Mouse (Mus musculus) intestine, embryonic 15.5 days (tissue): ENCODE measurements around the gene Vmn2r118. TPM values are rescaled to one million over a fixed set of nuclear protein-coding genes. Genes with fewer than 3 reads are reported as not detected.

Experiments used
- ATAC-seq: fragments of 200-750 bp; cut with Nextera tagmentation; 2 replicates; pipeline ENCODE4 v1.8.0; 2017; ENCODE audit warnings: moderate TSS enrichment, moderate library complexity
- H3K27ac ChIP-seq: fragments of 300-500 bp; sonication (generic); 2 replicates; pipeline ENCODE4 v1.5.1; 2015; ENCODE audit warnings: mild to moderate bottlenecking, inconsistent platforms
- H3K27me3 ChIP-seq: fragments of 300-500 bp; sonication (generic); replicated peaks from 2 replicates; pipeline ENCODE4 v1.6.1; 2015; ENCODE audit warnings: inconsistent platforms
- H3K36me3 ChIP-seq: fragments of 300-500 bp; sonication (generic); 2 replicates; pipeline ENCODE4 v1.6.1; 2015; ENCODE audit warnings: inconsistent platforms
- H3K4me1 ChIP-seq: fragments of 300-500 bp; sonication (generic); replicated peaks from 2 replicates; pipeline ENCODE4 v1.6.1; 2015; ENCODE audit warnings: inconsistent platforms
- H3K4me2 ChIP-seq: fragments of 300-500 bp; sonication (generic); replicated peaks from 2 replicates; pipeline ENCODE4 v1.6.1; 2015; ENCODE audit warnings: mild to moderate bottlenecking, inconsistent platforms
- H3K4me3 ChIP-seq: fragments of 300-500 bp; sonication (generic); replicated peaks from 2 replicates; pipeline ENCODE4 v1.5.1; 2015; ENCODE audit warnings: inconsistent platforms
- H3K9ac ChIP-seq: fragments of 300-500 bp; sonication (generic); 2 replicates; pipeline ENCODE4 v1.6.1; 2015; ENCODE audit warnings: inconsistent platforms
- H3K9me3 ChIP-seq: fragments of 300-500 bp; sonication (generic); 2 replicates; pipeline ENCODE4 v1.6.1; 2016; ENCODE audit warnings: inconsistent platforms
- WGBS: fragments of 180-500 bp; shearing (Covaris S2); methylation state at CpG from one replicate; pipeline ENCODE4 v1.1.7; 2015; 5-methylcytosine and 5-hydroxymethylcytosine counted together
- polyA plus RNA-seq: library from polyadenylated mRNA; unstranded; fragments of >200 nt; fragmentation: Nextera tagmentation; extraction: Ambion mirVana; gene quantifications from 2 replicates; pipeline ENCODE4 v1.2.1, GENCODE M21; 2015

Vmn2r118 gene
- polyA plus RNA-seq = not detected in 2 replicates

DNA sequence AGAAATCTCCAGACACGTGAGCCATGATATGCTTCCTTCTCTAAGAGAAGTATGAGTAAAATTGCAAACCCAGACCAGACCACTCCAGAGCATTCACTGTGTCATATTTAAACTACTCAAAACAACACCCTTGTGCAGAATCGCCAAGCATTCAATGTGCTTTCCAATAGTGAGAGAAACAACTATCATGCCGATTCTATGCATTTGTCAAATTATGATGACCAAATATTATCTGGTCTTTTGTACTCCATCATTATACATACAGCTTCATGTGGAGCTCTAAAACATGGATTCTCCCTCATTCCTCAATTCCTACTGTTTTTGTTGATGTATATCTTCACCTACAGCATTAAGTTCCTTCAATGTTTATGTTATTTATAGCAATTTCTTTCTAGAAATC is at the start of gene Vmn2r118:
TSS of gene Vmn2r118 (minus strand) at position 101 of the 400 bp plus-strand sequence.
- WGBS = 81% methylated on average over 3 of the region's 3 CpGs
- no peaks in the 10 kb centered on the region for H3K4me1 ChIP-seq
- no peaks in the 10 kb centered on the region for H3K36me3 ChIP-seq
- no peak within 1 kb of the TSS for H3K4me2 ChIP-seq
- no peaks in the 10 kb centered on the region for H3K9me3 ChIP-seq
- no peak for ATAC-seq
- H3K27ac ChIP-seq = no peak within 1 kb of the TSS
- no peak within 1 kb of the TSS for H3K9ac ChIP-seq
- H3K27me3 ChIP-seq = no peaks in the 10 kb centered on the region
- H3K4me3 ChIP-seq = no peak within 1 kb of the TSS

DNA sequence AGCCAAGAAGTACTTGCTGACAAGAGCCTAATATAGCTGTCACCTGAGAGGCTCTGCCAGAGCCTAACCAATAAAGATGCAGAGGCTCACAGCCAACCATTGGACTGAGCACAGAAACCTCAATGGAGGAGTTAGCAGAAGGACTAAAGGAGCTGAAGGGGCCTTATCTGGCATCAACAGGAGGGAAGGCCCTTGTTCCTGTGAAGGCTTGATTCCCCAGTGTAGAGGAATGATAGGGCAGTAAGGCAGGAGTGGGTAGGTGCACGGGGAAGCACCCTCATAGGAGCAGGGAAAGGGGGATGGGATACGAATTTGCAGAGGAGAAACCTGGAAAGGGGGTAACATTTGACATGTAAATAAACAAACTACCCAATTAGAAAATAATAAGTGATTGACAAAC is 36.1 kb upstream of the Vmn2r118 start:
- H3K4me2 ChIP-seq = no peak overlapping the region
- WGBS = 87% methylated on average over 2 of the region's 2 CpGs
- H3K4me3 ChIP-seq = no peak overlapping the region
- H3K9ac ChIP-seq = no peak overlapping the region
- H3K27me3 ChIP-seq = no peaks in the 10 kb centered on the region
- no peak overlapping the region for H3K27ac ChIP-seq
- H3K9me3 ChIP-seq = no peaks in the 10 kb centered on the region
- H3K4me1 ChIP-seq = no peaks in the 10 kb centered on the region
- peaks cover 4% of the 10 kb centered on the region; the same call in 1 of the 2 replicates for H3K36me3 ChIP-seq
- no peak for ATAC-seq

DNA sequence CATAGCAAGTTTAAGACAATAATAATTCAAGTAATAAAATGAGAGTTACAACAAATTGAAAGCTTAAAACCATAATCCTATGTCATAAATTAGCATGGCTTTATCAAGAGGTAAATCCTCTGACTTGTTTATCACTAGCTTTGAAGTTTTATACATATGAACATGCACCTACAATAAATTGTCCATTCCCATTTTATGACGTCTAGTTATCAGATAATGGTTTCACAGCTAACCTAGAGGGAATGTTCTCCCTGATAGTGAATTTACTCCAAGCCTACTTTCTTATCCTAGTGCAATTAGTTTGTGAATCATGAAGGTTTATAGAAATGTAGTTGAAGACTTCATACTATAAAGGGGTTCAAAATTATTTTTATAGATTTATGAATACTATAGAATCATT is 34.2 kb downstream of the Vmn2r118 start:
- H3K27ac ChIP-seq = no peak overlapping the region
- no peak overlapping the region for H3K9ac ChIP-seq
- H3K36me3 ChIP-seq = no peaks in the 10 kb centered on the region
- no peaks in the 10 kb centered on the region for H3K4me1 ChIP-seq
- no peaks in the 10 kb centered on the region for H3K9me3 ChIP-seq
- H3K4me3 ChIP-seq = no peak overlapping the region
- H3K4me2 ChIP-seq = no peak overlapping the region
- 43% methylated on average over 1 of the region's 1 CpGs for WGBS
- peak; percentile 77 for ATAC-seq
- H3K27me3 ChIP-seq = no peaks in the 10 kb centered on the region

DNA sequence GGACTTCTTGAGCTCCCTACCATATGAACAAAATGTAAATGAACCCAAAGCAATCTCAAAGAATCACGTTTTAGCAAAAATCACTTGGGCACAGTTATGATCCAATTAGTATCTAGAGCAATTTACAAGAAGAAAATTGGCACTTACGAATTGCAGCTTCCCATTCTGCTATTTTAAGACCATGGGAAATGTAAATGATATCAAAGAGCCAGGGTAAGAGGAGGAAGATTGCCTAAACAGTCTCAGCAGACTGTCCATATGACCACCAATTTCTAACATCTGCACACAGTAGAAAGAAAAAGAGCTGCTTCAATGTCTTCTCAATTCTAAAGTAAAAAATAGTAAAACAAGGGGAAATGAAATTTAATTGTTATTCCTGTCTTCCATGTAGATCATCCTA is 63.2 kb downstream of the Vmn2r118 start:
- Histone ChIP-seq H3K9ac (no peak overlapping the region), H3K9me3 (no peaks in the 10 kb centered on the region), H3K27ac (no peak overlapping the region), H3K4me3 (no peak overlapping the region), H3K27me3 (no peaks in the 10 kb centered on the region), H3K4me1 (no peaks in the 10 kb centered on the region), H3K4me2 (no peak overlapping the region), H3K36me3 (no peaks in the 10 kb centered on the region)
- ATAC-seq = no peak
- WGBS = 67% methylated on average over 2 of the region's 2 CpGs

DNA sequence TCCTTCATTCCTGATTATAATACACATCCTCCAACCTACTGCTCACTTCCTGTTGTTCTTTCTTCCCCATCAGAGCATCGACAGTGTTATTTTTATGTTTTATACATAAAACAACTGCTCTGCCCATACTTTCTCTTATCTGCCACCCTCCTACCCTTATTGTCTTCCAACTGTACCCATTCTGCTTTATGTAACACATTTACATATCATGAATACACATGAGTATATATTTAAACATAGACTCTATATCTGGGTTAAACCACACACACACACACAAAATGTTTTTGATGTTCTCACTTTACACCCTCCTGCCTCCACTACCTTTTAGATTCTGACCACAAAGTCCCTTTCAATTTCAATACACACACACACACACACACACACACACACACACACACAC is 76.5 kb downstream of the Vmn2r118 start:
- Histone ChIP-seq H3K36me3 (no peaks in the 10 kb centered on the region), H3K27me3 (no peaks in the 10 kb centered on the region), H3K4me2 (no peak overlapping the region), H3K4me3 (no peak overlapping the region), H3K9me3 (no peaks in the 10 kb centered on the region), H3K27ac (no peak overlapping the region), H3K9ac (no peak overlapping the region), H3K4me1 (no peaks in the 10 kb centered on the region)
- no peak for ATAC-seq
- WGBS = 71% methylated on average over 1 of the region's 1 CpGs

Other genes starting within 250 kb of the Vmn2r118 start
- 0.55 and 0.58 TPM in 2 replicates for gene St6gal2, start 179.8 kb downstream of the Vmn2r118 start, polyA plus RNA-seq
- 6.6 and 7.0 TPM in 2 replicates for gene Pot1b, start 87.4 kb upstream of the Vmn2r118 start, polyA plus RNA-seq
- gene Adgre4, start 124.8 kb upstream of the Vmn2r118 start, polyA plus RNA-seq = 0.95 and 1.0 TPM in 2 replicates